Mouse (Mus musculus) MEL (cell line): ENCODE measurements around the gene Itsn1.

ENCODE experiments used
- CHD1 ChIP-seq: IDR thresholded peaks from 2 replicates; pipeline ENCODE4 v1.6.1; 2012; ENCODE audit warnings: low read depth, mild to moderate bottlenecking, inconsistent platforms, low read length, improper control_type of control experiment
- CTCF ChIP-seq, 3 experiments: IDR thresholded peaks in 2 of 3; conservative IDR thresholded peaks in 1 of 3; 2 replicates each; pipeline ENCODE4 v1.5.1; 2011 to 2012; ENCODE audit warnings: low read length in 3 of 3, low read depth in 2 of 3, mild to moderate bottlenecking in 2 of 3, improper control_type of control experiment in 1 of 3, inconsistent platforms in 1 of 3, mixed read lengths in 1 of 3, moderate library complexity in 1 of 3; ENCODE audit not compliant: control insufficient read depth in 1 of 3, insufficient read depth in 1 of 3, poor library complexity in 1 of 3, severe bottlenecking in 1 of 3
- EP300 ChIP-seq, 2 experiments: IDR thresholded peaks; 2 replicates each; pipeline ENCODE4 v1.6.1; 2011; ENCODE audit warnings: improper control_type of control experiment in 2 of 2, low read length in 2 of 2, low read depth in 1 of 2, mild to moderate bottlenecking in 1 of 2
- MAFK ChIP-seq: IDR thresholded peaks from 2 replicates; pipeline ENCODE4 v1.6.1; 2011; ENCODE audit warnings: low read depth, mild to moderate bottlenecking, low read length, improper control_type of control experiment, borderline replicate concordance
- POLR2A ChIP-seq, 2 experiments: IDR thresholded peaks; 2 replicates each; pipeline ENCODE4 v1.6.1; 2011 to 2012; ENCODE audit warnings: low read length in 2 of 2, mild to moderate bottlenecking in 2 of 2, control low read depth in 1 of 2, improper control_type of control experiment in 1 of 2, low read depth in 1 of 2, moderate library complexity in 1 of 2; ENCODE audit not compliant: control insufficient read depth in 1 of 2, insufficient read depth in 1 of 2, poor library complexity in 1 of 2
- RCOR1 ChIP-seq: IDR thresholded peaks from 2 replicates; pipeline ENCODE4 v1.6.1; 2012; ENCODE audit warnings: low read depth, mild to moderate bottlenecking, inconsistent platforms, low read length, improper control_type of control experiment
- SMC3 ChIP-seq: IDR thresholded peaks from 2 replicates; pipeline ENCODE4 v1.6.1; 2011; ENCODE audit warnings: low read depth, low read length, improper control_type of control experiment
- TBP ChIP-seq: IDR thresholded peaks from 2 replicates; pipeline ENCODE4 v1.8.0; 2011; ENCODE audit warnings: low read depth, low read length, improper control_type of control experiment
- TCF12 ChIP-seq: IDR thresholded peaks from 2 replicates; pipeline ENCODE4 v1.6.1; 2014; ENCODE audit warnings: low read depth, mild to moderate bottlenecking, inconsistent platforms, low read length, improper control_type of control experiment, moderate library complexity
- USF1 ChIP-seq: IDR thresholded peaks from 2 replicates; pipeline ENCODE4 v1.6.1; 2014; ENCODE audit warnings: low read depth, mild to moderate bottlenecking, inconsistent platforms, low read length, improper control_type of control experiment, moderate library complexity
- ZC3H11A ChIP-seq: IDR thresholded peaks from 2 replicates; pipeline ENCODE4 v1.6.1; 2012; ENCODE audit warnings: low read depth, mild to moderate bottlenecking, inconsistent platforms, low read length, improper control_type of control experiment

DNA sequence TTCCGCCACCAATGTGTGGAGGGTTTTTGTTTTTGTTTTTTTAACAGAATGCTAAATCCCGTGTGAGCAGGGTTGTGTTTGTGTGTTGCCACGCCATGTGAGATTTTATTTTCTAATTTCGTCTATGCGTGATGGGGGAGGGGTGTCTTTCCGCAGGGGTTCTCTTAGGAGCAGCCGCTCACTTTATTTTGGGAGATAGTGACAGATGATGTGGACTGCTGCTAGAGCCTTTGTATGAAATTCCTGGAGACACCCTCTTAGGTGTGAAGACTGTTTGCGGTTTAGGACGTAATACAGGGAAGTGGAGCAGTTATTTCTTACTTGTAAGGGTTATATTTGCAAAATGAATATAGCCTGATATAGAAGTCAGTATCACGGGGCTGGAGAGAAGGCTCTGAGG, 176.9 kb downstream of the Itsn1 start:
- no peak for TF ChIP-seq POLR2A (IDR thresholded peaks at IDR 0.05; ENCODE audit: control insufficient read depth in 1 of 2, insufficient read depth in 1 of 2, low read depth in 1 of 2, low read length in 2 of 2, poor library complexity in 1 of 2)
- TF ChIP-seq MAFK, result no peak
- TF ChIP-seq SMC3, result no peak
- TF ChIP-seq CTCF (IDR thresholded peaks at IDR 0.05 in 2 of 3, conservative IDR thresholded peaks at IDR 0.05 in 1 of 3; ENCODE audit: control insufficient read depth in 1 of 3, insufficient read depth in 1 of 3, low read depth in 2 of 3, low read length in 3 of 3, poor library complexity in 1 of 3, severe bottlenecking in 1 of 3), result no peak
- TF ChIP-seq ZC3H11A, result no peak
- no peak for TF ChIP-seq RCOR1
- TF ChIP-seq TCF12, result no peak
- TF ChIP-seq TBP, result no peak
- TF ChIP-seq EP300 (IDR thresholded peaks at IDR 0.05; ENCODE audit: low read depth in 1 of 2, low read length in 2 of 2), result no peak
- no peak for TF ChIP-seq USF1
- TF ChIP-seq CHD1, result no peak
